Mouse (Mus musculus) thymus, postnatal 10 days (tissue): ENCODE results near the gene Hs3st2.

Experiments
- DNase-seq, 2 experiments: peaks; one replicate each; pipeline ENCODE4 v3.0.0; 2021; ENCODE audit warnings: low spot score in 2 of 2

Hs3st2 gene

GRCm38 (mm10) chr7:121458075-121458474 is 66.4 kb downstream of the Hs3st2 start:
- no peak for DNase-seq

GRCm38 (mm10) chr7:121460626-121461025 is 69.0 kb downstream of the Hs3st2 start:
- no peak for DNase-seq

GRCm38 (mm10) chr7:121464441-121464840 is 72.8 kb downstream of the Hs3st2 start:
- no peak for DNase-seq

- DNase-seq, result no peak
These were observed 73.5 kb downstream of the Hs3st2 start for GRCm38 (mm10) chr7:121465111-121465510.

GRCm38 (mm10) chr7:121466331-121466730 is 74.7 kb downstream of the Hs3st2 start:
- no peak for DNase-seq

- no peak for DNase-seq
These were observed 77.8 kb downstream of the Hs3st2 start for GRCm38 (mm10) chr7:121469435-121469834.

- DNase-seq, result no peak
These were observed 86.6 kb downstream of the Hs3st2 start for GRCm38 (mm10) chr7:121478302-121478701.

- DNase-seq, result no peak
These were observed 88.4 kb downstream of the Hs3st2 start for GRCm38 (mm10) chr7:121480106-121480505.

- no peak for DNase-seq
These were observed 92.9 kb downstream of the Hs3st2 start for GRCm38 (mm10) chr7:121484590-121484989.

GRCm38 (mm10) chr7:121485266-121485665 is 93.6 kb downstream of the Hs3st2 start:
- DNase-seq, result no peak

GRCm38 (mm10) chr7:121487291-121487690 is 95.6 kb downstream of the Hs3st2 start:
- no peak for DNase-seq

- DNase-seq, result no peak
These were observed 97.7 kb downstream of the Hs3st2 start for GRCm38 (mm10) chr7:121489401-121489800.

- DNase-seq, result no peak
These were observed 99.9 kb downstream of the Hs3st2 start for GRCm38 (mm10) chr7:121491455-121492005.

GRCm38 (mm10) chr7:121500516-121500915 is 108.9 kb downstream of the Hs3st2 start:
- no peak for DNase-seq

- no peak for DNase-seq
These were observed 110.0 kb downstream of the Hs3st2 start for GRCm38 (mm10) chr7:121501666-121502065.

- DNase-seq, result no peak
These were observed 125.1 kb downstream of the Hs3st2 start for GRCm38 (mm10) chr7:121516727-121517126.

- DNase-seq, result no peak
These were observed 125.5 kb downstream of the Hs3st2 start for GRCm38 (mm10) chr7:121517165-121517591.

- no peak for DNase-seq
These were observed 130.5 kb downstream of the Hs3st2 start for GRCm38 (mm10) chr7:121522125-121522524.

GRCm38 (mm10) chr7:121529023-121529422 is 137.4 kb downstream of the Hs3st2 start:
- no peak for DNase-seq

GRCm38 (mm10) chr7:121533639-121534038 is 142.0 kb downstream of the Hs3st2 start:
- no peak for DNase-seq

GRCm38 (mm10) chr7:121534386-121534785 is 142.7 kb downstream of the Hs3st2 start:
- no peak for DNase-seq

GRCm38 (mm10) chr7:121535987-121536386 is 144.3 kb downstream of the Hs3st2 start:
- DNase-seq, result no peak

GRCm38 (mm10) chr7:121539405-121540275 is 148.0 kb downstream of the Hs3st2 start:
- DNase-seq, result no peak
